Mouse (Mus musculus) small intestine, adult 2 months (tissue): ENCODE measurements around the gene Clcc1. TPM values are rescaled to one million over a fixed set of nuclear protein-coding genes. Genes with fewer than 3 reads are reported as not detected.

Source experiments
- H3K27ac ChIP-seq: fragments of 200-500 bp; 2 replicates; pipeline ENCODE4 v1.5.1; 2012; ENCODE audit warnings: low read depth, low read length, control low read depth, inconsistent platforms; ENCODE audit not compliant: insufficient read depth
- H3K27me3 ChIP-seq: fragments of 200-500 bp; 2 replicates; pipeline ENCODE4 v1.6.1; 2012; ENCODE audit warnings: mild to moderate bottlenecking, moderate library complexity, low read length, inconsistent platforms; ENCODE audit not compliant: control insufficient read depth, insufficient read depth
- H3K36me3 ChIP-seq: fragments of 200-500 bp; 2 replicates; pipeline ENCODE4 v1.6.1; 2012; ENCODE audit warnings: mild to moderate bottlenecking, low read length, control low read depth, inconsistent platforms; ENCODE audit not compliant: control insufficient read depth, insufficient read depth
- H3K4me1 ChIP-seq: fragments of 200-500 bp; 2 replicates; pipeline ENCODE4 v1.6.1; 2012; ENCODE audit warnings: low read length, inconsistent platforms, mixed read lengths; ENCODE audit not compliant: control insufficient read depth, insufficient read depth, insufficient read length
- H3K4me3 ChIP-seq: fragments of 200-500 bp; 2 replicates; pipeline ENCODE4 v1.5.1; 2012; ENCODE audit warnings: low read depth, mild to moderate bottlenecking, control low read depth, inconsistent platforms, low read length, moderate library complexity
- CTCF ChIP-seq: fragments of 200-500 bp; IDR thresholded peaks from 2 replicates; pipeline ENCODE4 v1.5.1; 2012; ENCODE audit warnings: low read depth, mild to moderate bottlenecking, control low read depth, inconsistent platforms, low read length, moderate library complexity, mixed read lengths; ENCODE audit not compliant: insufficient replicate concordance, insufficient read length; ENCODE audit errors: extremely low read depth
- POLR2A ChIP-seq: fragments of 200-500 bp; IDR thresholded peaks from 2 replicates; pipeline ENCODE4 v1.6.1; 2012; ENCODE audit warnings: low read depth, mild to moderate bottlenecking, control low read depth, inconsistent platforms, low read length, moderate library complexity
- WGBS: fragments of 180-500 bp; shearing (Covaris S2); methylation state at CpG from one replicate; pipeline ENCODE4 v1.1.7; 2018; 5-methylcytosine and 5-hydroxymethylcytosine counted together
- polyA plus RNA-seq: library from polyadenylated mRNA; depleted of rRNA; stranded (reverse); fragments of >200 nt; gene quantifications from 2 replicates; pipeline ENCODE4 v1.2.3, GENCODE M21; 2012; rRNA removed

Gene Clcc1
- polyA plus RNA-seq, 1 experiment, result 17.7 TPM

DNA sequence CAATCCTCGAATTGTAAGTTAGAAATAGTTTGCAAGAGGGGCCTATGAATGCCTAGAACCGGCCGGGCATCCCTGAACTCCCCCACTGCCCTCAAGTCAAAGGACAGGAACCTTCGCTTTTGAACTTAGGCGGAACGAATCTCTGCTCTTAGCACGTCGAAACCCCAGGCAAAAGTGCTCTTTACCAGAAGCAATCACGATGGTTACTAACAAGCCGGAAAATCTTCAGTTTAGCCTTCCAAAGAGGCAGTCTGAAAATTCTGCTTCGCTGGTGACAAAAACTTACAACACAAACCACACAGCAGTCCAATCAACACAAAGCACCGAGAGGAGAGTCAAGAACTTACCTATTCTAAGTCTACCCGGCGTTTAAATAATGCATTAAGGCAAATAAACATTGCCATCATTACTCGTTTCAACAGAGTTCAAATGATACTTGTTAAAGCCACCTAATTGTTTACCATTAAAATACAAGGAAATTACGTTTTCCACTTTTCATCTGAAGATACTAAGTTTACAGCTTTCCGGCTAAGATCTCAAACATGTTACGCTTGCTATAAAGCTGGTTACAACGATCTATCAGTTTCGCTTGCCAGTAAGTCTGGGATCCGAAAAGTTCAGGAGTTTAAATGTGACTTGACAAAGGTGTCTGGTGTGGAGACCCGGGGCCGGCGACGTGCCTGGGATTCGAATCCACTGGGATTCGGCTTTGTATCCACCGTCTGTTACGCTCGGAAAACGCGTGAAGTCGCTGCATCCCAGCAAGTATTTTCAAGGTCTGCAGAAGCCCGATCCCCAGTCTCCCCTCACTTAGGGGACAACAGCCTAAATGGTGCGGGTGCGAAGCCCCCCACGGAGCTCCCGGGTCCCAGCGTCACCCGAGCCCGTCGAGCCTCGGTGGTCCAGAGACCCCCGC, 67.6 kb downstream of the Clcc1 start:
- TF ChIP-seq CTCF, result peak; percentile 27; the same call in 1 of the 2 replicates
- no peak for TF ChIP-seq POLR2A
- peak overlapping the region; percentile 85 for H3K4me3 ChIP-seq
- WGBS, result 2% methylated on average over 43 of the region's 44 CpGs
- no peaks in the 10 kb centered on the region for H3K27me3 ChIP-seq
- H3K27ac ChIP-seq, result peak overlapping the region; percentile 57
- H3K36me3 ChIP-seq, result no peaks in the 10 kb centered on the region
- H3K4me1 ChIP-seq, result peaks cover 7% of the 10 kb centered on the region

DNA sequence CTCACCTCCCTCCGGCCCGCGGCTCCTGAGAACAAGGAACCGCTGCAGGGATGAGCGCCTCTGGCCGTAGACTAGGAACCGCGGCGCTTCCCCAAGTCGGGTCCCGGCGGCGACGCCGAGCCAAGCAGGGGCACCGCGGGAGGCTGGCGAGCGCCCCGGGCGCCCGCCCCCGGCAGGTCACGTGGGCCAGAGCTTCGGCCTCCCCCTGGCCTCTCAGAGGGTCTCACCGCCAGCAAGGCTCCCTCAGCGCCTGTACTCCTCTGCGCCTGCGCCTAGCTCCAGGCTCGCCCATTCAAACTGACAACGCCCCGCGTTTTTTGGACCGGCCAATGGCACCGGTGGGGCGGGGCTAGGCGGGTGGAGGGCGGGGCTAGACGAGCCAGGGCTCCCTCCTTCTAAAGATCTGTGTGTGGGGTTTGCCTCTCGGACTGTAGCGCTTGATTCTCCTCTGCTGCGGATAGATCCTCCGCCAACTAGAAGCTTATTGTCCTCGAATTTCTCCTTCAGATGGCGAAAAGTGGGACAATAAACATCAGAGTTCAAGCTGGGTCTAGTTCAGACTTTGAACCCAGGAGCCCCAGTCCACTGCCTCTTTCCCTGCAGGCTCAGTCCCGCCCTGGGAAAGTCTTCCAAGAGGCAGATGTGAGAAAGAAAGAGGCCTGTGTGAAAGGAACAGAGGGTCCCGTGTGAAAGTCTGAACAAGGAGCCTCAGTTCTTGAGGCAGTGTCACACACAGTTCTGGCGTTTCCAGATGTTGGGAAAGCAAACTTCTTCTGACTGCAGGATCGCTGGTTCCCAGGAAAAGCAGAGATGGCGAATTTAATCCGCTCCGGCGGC, 68.5 kb downstream of the Clcc1 start, which contains the start of gene Gpsm2:
Gpsm2 (minus strand) TSS at position 274 of the 837 bp plus-strand sequence.
- Histone ChIP-seq H3K36me3 (no peaks in the 10 kb centered on the region), H3K27ac (peak within 1 kb of the TSS; percentile 76), H3K27me3 (no peaks in the 10 kb centered on the region), H3K4me1 (peaks cover 3% of the 10 kb centered on the region), H3K4me3 (peak within 1 kb of the TSS; percentile 85)
- 4% methylated on average over 53 of the region's 53 CpGs for WGBS
- TF ChIP-seq POLR2A (peak; percentile 66; the same call in 1 of the 2 replicates), CTCF (no peak)

DNA sequence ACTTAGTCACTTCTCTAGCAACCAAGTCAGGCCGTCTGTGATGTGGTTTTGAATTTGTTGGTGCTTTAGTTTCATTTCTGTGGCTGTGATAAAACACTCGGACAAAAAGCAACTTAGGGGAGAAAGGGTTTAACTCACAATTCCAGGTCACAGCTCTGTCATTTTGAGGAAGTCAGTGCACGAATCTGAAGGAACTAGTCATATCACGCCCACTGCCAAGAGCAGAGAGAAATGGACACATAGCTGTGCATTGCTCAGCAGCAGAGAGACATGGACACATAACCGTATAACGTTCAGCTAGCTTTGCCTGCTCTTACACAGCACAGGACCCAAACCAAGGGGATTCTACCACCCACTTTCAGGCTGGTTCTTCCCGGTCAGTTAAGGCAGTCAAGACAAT, 72.7 kb downstream of the Clcc1 start:
- TF ChIP-seq CTCF (no peak), POLR2A (no peak)
- H3K4me1 ChIP-seq, result peaks cover 3% of the 10 kb centered on the region; the same call in 1 of the 2 replicates
- no peak overlapping the region for H3K4me3 ChIP-seq
- H3K27me3 ChIP-seq, result no peaks in the 10 kb centered on the region
- 88% methylated on average over 7 of the region's 7 CpGs for WGBS
- H3K27ac ChIP-seq, result no peak overlapping the region
- no peaks in the 10 kb centered on the region for H3K36me3 ChIP-seq

DNA sequence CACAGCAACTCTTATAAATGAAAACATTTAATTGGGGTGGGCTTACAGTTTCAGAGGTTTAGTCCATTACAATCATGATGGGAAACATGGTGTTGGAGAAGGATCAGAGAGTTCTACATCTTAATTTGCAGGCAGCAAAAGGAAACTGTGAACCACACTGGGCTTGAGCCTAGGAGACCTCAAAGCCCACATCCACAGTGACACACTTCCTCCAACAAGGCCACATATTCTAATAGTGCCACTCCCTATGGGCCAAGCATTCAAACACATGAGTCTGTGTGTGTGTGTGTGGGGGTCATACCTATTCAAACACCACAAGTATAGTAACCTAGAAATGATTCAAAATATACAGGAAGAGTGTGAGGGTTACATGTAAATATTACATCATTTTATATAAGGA, 73.6 kb downstream of the Clcc1 start:
- TF ChIP-seq POLR2A (no peak), CTCF (no peak)
- peaks cover 3% of the 10 kb centered on the region; the same call in 1 of the 2 replicates for H3K4me1 ChIP-seq
- H3K36me3 ChIP-seq, result no peaks in the 10 kb centered on the region
- no peak overlapping the region for H3K27ac ChIP-seq
- H3K4me3 ChIP-seq, result no peak overlapping the region
- H3K27me3 ChIP-seq, result no peaks in the 10 kb centered on the region

DNA sequence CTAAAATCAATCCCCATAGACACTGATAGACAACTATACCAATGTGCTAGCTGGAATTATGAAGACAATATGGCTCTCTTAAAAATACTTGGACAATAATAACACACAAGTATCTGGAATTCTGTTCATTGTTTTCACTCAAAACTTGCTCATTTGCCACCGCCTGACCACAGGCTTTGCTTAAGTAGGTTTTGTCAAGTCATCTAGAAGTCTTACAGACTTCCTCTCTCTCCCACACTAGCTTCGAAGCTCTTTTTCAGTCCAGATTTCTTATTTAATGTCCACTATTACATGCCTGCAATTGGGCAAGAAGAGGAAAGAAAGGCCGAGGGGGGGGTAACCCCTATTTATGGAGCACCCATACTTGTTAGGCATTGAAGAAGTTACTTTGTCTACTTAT, 74.1 kb downstream of the Clcc1 start:
- 89% methylated on average over 3 of the region's 3 CpGs for WGBS
- Histone ChIP-seq H3K27ac (no peak overlapping the region), H3K27me3 (no peaks in the 10 kb centered on the region), H3K36me3 (no peaks in the 10 kb centered on the region), H3K4me3 (no peak overlapping the region), H3K4me1 (peaks cover 3% of the 10 kb centered on the region; the same call in 1 of the 2 replicates)
- TF ChIP-seq POLR2A, result no peak
- no peak for TF ChIP-seq CTCF

Other genes with a start within 250 kb of the Clcc1 start
- gene Celsr2, start 238.4 kb upstream of the Clcc1 start, polyA plus RNA-seq, result 2.7 and 8.2 TPM in 2 replicates
- 11.7 and 28.1 TPM in 2 replicates for gene Sars, start 208.7 kb upstream of the Clcc1 start, polyA plus RNA-seq
- gene 1700013F07Rik, start 119.8 kb upstream of the Clcc1 start, polyA plus RNA-seq, result not detected in 2 replicates
- gene 5330417C22Rik, start 117.4 kb upstream of the Clcc1 start, polyA plus RNA-seq, result 15.2 and 19.4 TPM in 2 replicates
- gene Tmem167b, start 91.4 kb upstream of the Clcc1 start, polyA plus RNA-seq, result 1.4 and 2.9 TPM in 2 replicates
- 0.06 and 0.51 TPM in 2 replicates for gene Taf13, start 82.2 kb upstream of the Clcc1 start, polyA plus RNA-seq
- gene Wdr47, start 62.6 kb upstream of the Clcc1 start, polyA plus RNA-seq, result 0.94 and 1.3 TPM in 2 replicates
- gene Gpsm2, start 68.4 kb downstream of the Clcc1 start, polyA plus RNA-seq, result 4.6 and 8.7 TPM in 2 replicates
- gene Aknad1, start 85.7 kb downstream of the Clcc1 start, polyA plus RNA-seq, result not detected in 2 replicates
- 1.7 and 4.5 TPM in 2 replicates for gene Stxbp3, start 186.6 kb downstream of the Clcc1 start, polyA plus RNA-seq
- gene Fndc7, start 236.1 kb downstream of the Clcc1 start, polyA plus RNA-seq, result 0.10 TPM in 2 replicates